Mouse (Mus musculus) cerebellum, postnatal 4 days (tissue): ENCODE measurements at regions not wholly inside any gene's neighbourhood (a gene's known extent, or its start where the extent isn't known, plus 50 kb on each side); places are given as distances from the start of the nearest gene placed in this dataset.

Experiments used
- DNase-seq, 2 experiments: peaks; one replicate each; pipeline ENCODE4 v3.0.0; 2022; ENCODE audit warnings: low spot score in 2 of 2, mixed read lengths in 1 of 2

- DNase-seq = no peak
Measured at GRCm38 (mm10) chr12:86830247-86830585, 54.4 kb downstream of the Irf2bpl start.

DNA sequence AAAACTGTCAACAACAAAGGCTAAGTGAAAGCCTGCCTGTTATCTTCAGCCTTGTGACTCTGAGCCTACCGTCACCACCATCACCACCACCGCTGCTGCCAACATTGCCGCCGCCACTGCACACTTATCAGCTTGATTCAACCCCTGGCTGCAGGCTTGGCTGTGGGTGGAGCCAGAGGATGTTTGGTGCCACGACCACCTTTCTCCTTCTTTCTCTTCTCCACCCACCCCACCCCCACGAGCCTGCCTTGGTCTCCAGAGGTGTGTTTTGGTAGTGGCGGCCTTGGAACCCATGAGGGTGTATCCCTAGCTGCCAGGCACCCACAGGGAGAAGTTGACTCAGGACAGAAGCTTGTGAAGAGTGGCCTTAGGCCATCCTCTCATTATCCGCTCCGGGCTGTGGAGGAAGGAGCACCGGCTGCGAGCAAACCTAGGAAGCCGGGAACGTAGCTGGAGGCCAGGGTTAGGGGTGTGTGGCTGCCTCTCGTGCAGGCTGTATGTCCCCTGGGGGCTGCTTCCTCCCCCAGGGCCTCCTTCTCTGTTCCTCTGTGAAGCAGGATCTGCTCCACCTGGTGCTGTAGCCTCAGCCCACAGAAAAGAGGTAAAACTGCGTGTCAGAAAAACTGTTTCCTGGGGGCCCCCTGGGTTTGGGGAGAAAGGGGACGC, 54.9 kb downstream of the Irf2bpl start:
- no peak for DNase-seq

DNA sequence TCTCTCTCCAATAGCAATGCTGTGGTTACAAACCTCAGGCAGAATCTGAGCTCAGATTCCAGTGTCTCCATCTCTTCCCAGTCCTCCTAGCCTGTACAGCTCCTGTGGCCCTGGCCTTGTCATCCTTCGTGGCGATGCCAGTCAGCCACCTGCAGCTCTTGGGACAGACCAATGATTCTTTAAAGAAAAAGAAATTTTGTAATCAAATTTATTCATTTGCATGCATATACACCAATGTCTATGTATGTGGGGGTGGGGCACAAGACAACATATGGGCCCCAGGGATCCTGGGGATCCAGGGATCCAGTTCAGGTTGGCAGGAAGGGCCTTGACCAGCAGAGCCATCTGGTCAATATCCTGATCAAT, 57.4 kb downstream of the Irf2bpl start:
- DNase-seq = no peak

- peak in 1 of 2 experiments; percentile 45 for DNase-seq
Measured at GRCm38 (mm10) chr12:86826420-86827240, 58.0 kb downstream of the Irf2bpl start.

- no peak for DNase-seq
Measured at GRCm38 (mm10) chr12:86825584-86826419, 58.8 kb downstream of the Irf2bpl start.

DNA sequence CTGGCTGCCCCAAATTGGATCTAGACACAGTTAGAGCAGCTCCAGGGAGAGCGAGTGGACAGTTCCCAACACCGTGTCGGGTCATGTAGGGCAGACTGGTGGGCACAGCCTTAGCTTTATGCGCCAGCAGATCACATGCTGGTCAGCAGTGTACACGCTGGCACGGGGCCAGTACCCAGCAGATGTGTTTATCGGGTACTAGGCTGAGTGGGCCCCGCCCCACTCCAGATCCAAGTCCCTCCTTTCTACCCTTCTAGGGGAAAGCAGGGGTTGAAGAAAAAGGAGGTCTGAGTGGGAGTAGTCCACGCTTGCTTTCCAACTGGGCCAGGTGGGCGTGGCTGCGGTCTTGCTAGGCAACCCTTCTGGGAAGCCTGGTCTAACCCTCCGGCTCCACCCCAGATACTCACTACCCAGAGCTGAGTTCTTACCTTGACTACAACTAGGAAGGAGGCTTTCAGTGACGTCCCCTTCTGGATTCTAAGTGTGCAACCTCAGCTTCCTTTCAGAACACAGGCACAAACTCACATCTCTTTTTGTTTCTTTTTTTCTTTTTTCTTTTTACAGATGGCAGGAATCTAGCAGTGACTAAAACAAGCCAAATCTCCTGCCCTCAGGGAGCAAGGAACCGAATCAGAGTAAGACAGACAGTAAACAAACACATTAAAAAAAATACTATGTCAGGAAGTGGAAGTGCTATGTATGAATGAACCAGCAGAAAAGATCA, 59.6 kb downstream of the Irf2bpl start:
- peak in 1 of 2 experiments; percentile 71 for DNase-seq

GRCm38 (mm10) chr12:86823855-86824589, 60.6 kb downstream of the Irf2bpl start:
- DNase-seq = peak; percentile 81 to 92

GRCm38 (mm10) chr12:86823488-86823854, 61.1 kb downstream of the Irf2bpl start:
- DNase-seq = no peak

DNA sequence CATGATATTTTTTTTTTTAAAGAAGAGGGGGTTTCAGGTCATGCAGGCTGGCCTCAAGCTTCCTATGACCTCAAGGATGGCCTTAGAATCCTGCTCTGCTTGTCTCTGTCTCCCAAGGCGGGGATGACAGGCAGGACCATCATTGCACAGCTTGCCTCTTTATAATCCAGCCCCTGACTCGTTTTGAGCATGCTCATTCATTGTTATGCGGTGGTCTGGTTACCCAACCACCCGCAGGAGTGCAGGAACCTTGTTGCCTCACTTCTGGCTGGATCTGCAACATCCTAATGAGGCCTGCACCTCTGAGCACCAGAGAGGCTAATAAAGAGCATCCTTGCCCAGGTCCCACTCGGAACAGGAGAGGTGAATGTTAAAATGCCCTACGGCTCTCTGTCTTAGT, 63.4 kb downstream of the Irf2bpl start:
- no peak for DNase-seq

- DNase-seq = no peak
Measured at GRCm38 (mm10) chr12:86819568-86819967, 65.0 kb downstream of the Irf2bpl start.

DNA sequence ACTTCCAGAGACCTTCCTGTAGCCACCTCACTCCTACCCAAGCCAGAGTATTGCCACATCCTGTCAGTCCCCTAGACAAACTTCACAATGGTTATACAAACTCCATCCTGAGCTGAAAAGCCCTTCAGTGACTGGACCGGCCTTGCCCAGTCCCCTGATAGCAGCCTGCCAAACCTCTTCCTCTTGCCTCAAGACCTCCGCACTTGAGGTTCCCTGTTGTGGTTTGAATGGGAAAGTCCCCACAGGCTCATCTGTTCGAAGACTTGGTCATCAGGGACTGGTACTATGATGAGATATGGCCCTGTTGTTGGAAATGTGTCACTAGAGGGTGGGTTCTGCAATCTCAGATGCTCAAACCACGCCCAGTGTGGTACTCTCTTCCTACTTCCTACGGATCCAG, 65.4 kb downstream of the Irf2bpl start:
- DNase-seq = no peak

DNA sequence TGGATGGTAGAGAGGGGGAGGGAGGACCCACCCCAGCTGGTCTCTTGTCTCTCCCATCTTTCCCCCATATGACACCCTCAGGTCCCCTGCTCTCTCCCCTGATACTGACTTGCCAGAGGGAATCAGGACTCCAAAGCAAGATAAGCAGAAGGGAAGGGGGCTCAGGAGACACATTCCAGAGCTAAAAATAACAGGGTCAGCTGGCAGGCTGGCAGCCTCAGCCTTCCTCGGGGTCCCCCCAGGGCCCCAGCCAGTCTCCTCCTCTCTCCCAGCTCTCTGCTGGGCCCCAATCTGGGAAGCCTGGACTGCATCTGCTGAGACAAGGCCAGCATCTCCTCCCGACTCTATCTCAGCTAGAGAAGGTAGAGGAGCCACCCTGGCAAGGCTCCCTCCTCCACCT, 66.4 kb downstream of the Irf2bpl start:
- no peak for DNase-seq

GRCm38 (mm10) chr12:86816702-86817610, 67.6 kb downstream of the Irf2bpl start:
- DNase-seq = no peak

DNA sequence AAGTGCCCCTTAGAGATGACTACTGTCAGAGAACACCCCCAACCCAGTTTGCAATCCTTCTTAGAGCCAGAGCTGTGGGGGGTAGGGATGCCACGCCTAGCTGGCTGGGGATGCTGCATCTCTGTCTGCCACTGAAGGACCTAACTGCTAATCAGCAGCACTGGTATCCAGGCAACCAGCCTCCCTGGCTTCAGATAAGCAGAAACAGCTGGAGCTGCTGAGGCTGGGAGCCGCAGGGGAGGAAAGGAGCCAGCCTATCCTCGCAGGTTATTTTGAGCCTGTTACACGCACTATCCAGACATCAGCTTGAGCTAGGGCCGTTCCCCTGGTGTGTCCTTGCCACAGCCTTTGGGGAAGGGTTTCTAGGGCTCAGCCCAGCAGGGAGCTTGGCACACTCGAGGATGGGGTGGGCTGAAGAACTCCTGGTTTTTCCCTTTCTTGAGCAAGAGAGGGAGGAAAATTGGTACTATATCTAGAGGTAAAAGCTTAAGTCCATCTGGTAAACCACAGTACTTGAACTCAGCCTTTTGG, 68.4 kb downstream of the Irf2bpl start:
- no peak for DNase-seq

DNA sequence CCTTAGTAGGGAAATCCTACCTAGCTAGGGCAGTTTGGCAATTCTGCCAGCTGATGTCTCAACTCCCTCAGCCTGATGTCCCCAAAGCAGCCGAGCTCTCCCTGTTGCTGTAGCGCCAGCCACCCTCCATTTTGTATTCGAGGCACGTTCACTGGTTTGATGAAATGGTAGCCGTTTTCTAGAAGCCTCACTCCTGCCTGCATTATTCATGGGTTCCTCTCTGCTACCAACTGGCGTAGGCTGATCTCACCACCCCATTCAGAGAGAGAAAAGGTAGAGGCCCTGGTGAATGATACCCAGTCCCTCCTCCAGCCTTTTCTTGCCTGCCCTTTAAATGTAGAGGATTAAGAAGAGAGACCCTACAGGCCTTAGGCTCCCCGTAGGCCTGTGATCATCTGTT, 69.9 kb downstream of the Irf2bpl start:
- DNase-seq = no peak
